Mouse (Mus musculus) ES-CJ7 (cell line): ENCODE measurements around the gene Sult6b1.

Experiments used
- DNase-seq: peaks from one replicate; pipeline ENCODE4 v3.0.0; 2011; ENCODE audit warnings: low read depth, low spot score

Gene Sult6b1

DNA sequence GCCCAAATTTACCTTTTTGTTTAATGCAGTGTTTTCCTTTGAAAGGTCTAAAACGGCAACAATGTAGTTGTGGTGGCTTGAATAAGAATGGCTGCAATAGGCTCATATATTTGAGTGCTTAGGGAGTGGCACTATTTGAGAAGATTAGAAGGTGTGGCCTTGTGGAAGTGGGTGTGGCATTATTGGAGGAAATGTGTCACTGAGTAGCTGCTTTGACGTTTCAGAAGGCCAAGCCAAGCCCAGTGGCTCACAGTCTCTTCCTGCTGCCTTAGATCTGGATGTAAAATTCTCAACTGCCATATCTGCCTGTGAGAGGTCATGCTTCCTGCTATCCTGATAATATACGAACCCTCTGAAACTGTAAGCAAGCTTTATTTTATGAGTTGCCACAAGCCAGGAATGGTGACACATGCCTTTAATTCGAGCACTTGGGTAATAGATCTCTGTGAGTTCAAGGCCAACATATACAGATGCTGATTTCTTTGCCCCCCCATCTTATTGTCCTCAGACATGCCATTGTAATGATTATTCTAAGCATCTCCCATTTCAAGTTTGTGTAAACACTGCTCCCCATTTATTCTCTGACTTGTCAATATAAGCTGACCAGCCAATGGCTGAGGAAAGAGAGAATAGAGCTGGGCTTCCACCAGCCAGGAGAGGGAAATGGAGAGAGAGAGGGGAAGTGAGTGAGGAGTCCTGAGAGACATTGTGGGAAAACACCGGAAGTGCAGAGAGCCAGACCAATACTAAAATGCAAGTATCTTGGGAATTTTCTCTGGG, 21.3 kb downstream of the Sult6b1 start:
- DNase-seq, result peak; percentile 79

DNA sequence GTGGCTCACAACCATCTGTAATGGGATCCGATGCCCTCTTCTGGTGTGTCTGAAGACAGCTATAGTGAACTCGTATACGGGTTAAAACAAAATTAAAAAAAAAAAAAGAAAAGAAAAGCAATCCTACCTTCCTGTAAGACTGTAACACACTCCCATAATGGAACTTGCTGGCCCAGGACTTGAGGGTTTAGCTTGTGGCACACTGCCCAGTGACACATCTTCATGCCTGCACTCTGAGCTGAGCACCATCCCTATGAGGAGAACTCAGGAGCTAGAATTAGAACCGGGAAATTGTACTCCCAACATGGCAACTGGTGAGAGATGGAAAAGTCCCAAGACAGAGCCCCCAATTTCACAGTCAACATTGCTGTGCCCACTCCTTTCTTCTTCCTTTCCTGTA, 23.5 kb downstream of the Sult6b1 start:
- no peak for DNase-seq

DNA sequence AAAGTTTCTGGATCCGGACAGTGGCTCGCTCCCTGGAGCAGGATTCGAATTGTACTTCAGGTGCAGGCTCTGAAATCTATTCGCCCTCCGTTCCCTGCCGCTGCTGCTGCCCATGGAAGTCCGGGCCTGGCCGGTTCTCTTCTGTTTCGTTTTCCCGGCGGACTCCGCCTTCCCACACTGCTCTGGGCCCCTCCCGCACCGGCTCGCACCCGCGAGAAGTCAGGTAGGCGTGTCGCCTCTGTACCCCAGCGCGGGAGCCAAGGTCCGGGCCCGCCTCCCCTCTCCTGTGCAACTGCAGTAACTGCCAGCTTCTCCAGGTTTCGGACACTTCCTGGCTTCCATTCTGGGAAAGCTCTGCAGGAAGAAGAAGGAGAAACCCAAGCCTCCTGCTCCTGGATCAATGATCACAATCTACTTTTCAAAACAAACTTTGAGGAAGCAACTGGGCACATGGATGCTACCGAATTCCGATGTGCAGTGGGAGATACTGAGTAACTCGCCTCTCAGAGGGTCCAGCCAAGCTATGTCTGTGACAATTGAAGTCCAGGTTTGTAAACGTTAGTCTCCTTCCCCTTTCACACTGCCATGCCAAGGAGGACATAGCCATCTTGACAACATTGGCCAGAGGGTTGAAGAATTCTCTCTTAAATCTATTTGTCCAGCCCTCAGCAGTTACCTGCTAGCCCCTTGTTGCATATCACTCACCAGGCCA, 24.2 kb downstream of the Sult6b1 start, which contains the start of gene Eif2ak2:
Gene Eif2ak2 (minus strand): TSS at position 173 of the 712 bp plus-strand sequence.
- DNase-seq, result peak; percentile 81

DNA sequence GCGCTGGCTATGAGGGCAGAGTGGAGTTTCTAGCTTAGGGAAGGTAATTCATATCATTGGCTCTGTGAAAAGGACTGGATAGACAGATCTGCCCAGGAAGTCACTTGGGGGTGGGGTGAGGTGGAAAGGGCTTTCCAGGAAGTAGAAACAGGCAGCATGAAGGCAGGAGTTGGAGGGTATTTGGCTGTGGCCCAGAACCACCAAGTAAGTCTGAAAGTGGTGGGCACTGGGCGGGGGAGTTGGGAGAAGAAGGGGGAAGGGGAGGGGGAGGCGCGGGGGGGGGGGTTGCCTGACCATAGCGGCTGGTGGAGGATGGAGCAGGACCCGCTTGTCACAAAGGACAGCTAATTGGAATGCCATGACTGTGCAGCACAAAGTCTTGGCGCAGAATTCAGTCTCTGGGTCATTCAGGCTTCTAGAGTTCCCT, 24.9 kb downstream of the Sult6b1 start:
- no peak for DNase-seq

DNA sequence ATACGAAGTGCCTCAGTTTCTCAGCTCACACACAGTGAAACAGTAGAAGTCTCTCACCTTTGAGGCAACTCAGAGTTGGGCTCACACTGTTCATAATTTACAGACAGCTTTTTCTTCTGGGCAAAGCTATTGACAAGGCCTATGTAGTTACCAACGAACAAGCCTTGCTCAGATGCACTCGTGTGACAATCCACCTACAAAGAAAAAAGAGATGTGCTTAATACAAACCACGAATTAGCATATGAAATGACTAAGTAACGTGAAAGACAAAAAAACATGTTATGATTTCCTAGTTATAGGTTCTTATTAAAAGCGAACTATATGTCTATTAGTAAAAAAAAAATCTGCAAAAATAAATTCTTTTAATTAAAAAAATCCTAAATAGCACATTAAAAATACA, 32.9 kb downstream of the Sult6b1 start:
- no peak for DNase-seq

- DNase-seq, result no peak
These were observed 50.5 kb downstream of the Sult6b1 start for GRCm38 (mm10) chr17:78856243-78856642.

DNA sequence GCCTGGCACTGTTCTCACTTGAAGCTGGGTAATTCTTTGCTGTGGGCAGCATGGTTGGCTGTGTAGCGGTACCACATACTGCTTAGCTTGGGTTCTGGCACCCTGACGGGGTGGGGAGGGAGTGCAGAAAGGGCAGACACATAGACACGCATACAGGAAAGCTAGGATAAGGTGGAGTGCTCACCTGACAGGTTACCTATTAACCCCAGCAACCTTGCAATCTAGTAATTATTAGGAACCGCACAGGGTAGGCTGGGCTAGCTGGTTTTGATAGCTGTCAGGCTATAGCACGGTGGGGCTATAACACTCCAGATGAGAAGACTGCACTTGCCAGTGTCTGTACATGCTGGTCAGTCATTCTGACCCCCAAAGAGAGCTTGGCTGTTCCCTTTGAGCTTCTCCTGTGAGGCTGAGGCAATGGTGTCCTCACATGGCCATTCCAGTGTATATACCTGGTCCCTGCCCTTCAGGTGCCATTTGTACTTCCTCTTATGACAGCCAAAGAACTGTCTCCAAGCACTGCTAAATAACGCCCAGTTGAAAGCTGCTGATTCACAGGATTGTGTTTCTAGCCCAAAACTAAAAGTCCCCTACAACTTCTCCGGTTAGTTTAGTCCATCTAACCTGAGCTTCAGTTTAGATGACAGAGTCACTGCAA, 64.4 kb downstream of the Sult6b1 start:
- no peak for DNase-seq

DNA sequence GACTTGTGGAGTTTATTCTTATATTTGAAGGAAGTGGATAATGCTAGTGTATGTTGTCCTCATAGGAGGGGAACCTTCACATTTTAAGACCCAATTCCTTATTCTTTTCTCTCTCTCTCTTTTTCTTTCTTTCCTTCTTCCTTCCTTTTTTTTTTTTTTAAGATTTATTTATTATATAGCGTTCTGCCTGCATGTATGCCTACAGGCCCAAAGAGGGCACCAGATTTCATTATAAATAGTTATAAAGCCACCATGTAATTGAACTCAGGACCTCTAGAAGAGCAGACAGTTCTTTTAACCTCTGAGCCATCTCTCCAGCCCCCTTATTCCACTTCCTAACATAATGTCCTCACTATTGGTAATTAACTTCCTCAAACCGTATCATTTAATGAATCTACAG, 70.7 kb downstream of the Sult6b1 start:
- no peak for DNase-seq

- peak; percentile 98 for DNase-seq
These were observed 71.6 kb downstream of the Sult6b1 start, which contains the start of the genes Heatr5b and Gpatch11 for GRCm38 (mm10) chr17:78834856-78835835. Gene Heatr5b (minus strand): TSS chr17:78835364. Gene Gpatch11 (plus strand): TSS chr17:78835567.
